Mouse (Mus musculus): ENCODE results near the gene Ccdc148. TPM values are rescaled to one million over a fixed set of nuclear protein-coding genes. Genes with fewer than 3 reads are reported as not detected.

Gene Ccdc148
- total and polyA plus RNA-seq, 3 experiments: not detected

DNA sequence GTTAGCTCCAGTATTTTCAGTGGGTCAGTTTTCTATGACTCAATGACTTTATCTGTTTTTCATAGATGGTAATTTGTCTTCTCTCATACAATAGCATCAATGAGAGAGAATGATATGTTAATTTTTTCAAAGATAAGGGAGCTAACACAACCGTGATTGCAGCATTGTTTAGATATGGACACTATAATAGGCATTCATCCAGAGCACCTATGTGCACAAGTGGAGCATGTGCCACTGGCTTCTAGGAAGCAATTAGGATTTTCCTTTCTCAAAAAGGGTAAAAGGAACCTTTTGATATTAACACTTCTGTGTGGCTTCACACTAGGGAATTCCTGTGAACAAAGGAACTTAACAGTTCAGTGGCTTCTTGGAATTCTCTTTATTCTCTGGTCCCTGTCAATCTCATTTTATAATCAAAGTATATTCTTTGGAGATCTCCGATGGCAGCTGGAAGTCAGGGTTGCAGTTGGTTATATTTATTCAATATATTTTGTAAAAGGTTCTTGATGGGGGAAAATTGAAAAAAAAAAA lies 203.6 kb downstream of the Ccdc148 start:
- H3K36me3 ChIP-seq (ENCODE audit: control insufficient read depth in 1 of 2, insufficient read depth in 2 of 2, low read length in 2 of 2): no peaks in the 10 kb centered on the region

DNA sequence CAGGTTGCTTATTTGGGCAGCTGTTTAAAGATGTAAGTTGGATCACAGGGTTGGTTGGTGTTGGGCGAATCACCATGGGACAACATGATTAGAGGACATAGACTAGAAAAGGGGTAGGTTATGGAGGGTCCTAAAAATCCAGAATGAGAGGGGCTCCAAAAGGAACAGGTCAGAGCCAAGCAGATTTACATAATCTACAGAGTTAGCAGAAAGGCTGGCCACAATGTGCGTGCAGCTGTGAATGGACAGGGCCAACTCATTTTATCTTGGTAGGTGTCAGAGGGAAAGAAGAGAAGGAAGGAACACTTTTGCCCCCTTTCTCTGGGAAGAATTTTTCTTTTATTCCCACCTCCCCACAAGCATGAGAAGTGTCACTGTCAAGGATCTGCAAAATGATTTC lies 204.1 kb downstream of the Ccdc148 start:
- Histone ChIP-seq H3K79me2 (ENCODE audit: control insufficient read depth, insufficient read depth, low read length, poor library complexity) (no peaks in the 10 kb centered on the region), H3K4me1 (ENCODE audit: control insufficient read depth in 1 of 2, insufficient read depth in 2 of 2, low read length in 2 of 2) (no peaks in the 10 kb centered on the region), H3K9me3 (replicated peaks; ENCODE audit: insufficient read depth, low read length) (no peaks in the 10 kb centered on the region), H3K4me3 (ENCODE audit: control insufficient read depth in 1 of 2, insufficient read depth in 1 of 2, low read depth in 2 of 2, low read length in 2 of 2) (no peak overlapping the region), H3K36me3 (ENCODE audit: control insufficient read depth in 1 of 2, insufficient read depth in 2 of 2, low read length in 2 of 2) (no peaks in the 10 kb centered on the region), H3K9ac (ENCODE audit: control insufficient read depth, low read depth, low read length, poor library complexity, severe bottlenecking) (no peak overlapping the region), H3K27me3 (ENCODE audit: control insufficient read depth in 1 of 2, insufficient read depth in 2 of 2, low read length in 2 of 2) (no peaks in the 10 kb centered on the region), H3K27ac (ENCODE audit: control insufficient read depth, low read depth, low read length) (no peak overlapping the region)
- no peak for TF ChIP-seq JUND (IDR thresholded peaks at IDR 0.05; ENCODE audit: low read depth, low read length)
- TF ChIP-seq MAFK (IDR thresholded peaks at IDR 0.05; ENCODE audit: borderline replicate concordance, low read depth, low read length): no peak
- TF ChIP-seq RCOR1 (IDR thresholded peaks at IDR 0.05; ENCODE audit: low read depth, low read length): no peak
- TF ChIP-seq USF2 (IDR thresholded peaks at IDR 0.05; ENCODE audit: borderline replicate concordance in 1 of 2, insufficient read depth in 1 of 2, low read depth in 1 of 2, low read length in 2 of 2): no peak
- TF ChIP-seq HCFC1 (IDR thresholded peaks at IDR 0.05; ENCODE audit: low read depth, low read length): no peak
- TF ChIP-seq CHD2 (IDR thresholded peaks at IDR 0.05; ENCODE audit: low read length): no peak
- no peak for TF ChIP-seq MXI1 (IDR thresholded peaks at IDR 0.05; ENCODE audit: low read depth, low read length)
- TF ChIP-seq UBTF (IDR thresholded peaks at IDR 0.05; ENCODE audit: borderline replicate concordance, insufficient read depth, low read depth, low read length): no peak
- TF ChIP-seq USF1 (IDR thresholded peaks at IDR 0.05; ENCODE audit: low read depth, low read length): no peak
- no peak for TF ChIP-seq EP300 (IDR thresholded peaks at IDR 0.05; ENCODE audit: low read depth in 1 of 2, low read length in 2 of 2)
- no peak for TF ChIP-seq NRF1 (IDR thresholded peaks at IDR 0.05; ENCODE audit: insufficient read depth, low read depth, low read length, poor library complexity, severe bottlenecking)
- TF ChIP-seq TBP (IDR thresholded peaks at IDR 0.05; ENCODE audit: low read depth, low read length): no peak
- no peak for TF ChIP-seq KAT2A (conservative IDR thresholded peaks at IDR 0.05; ENCODE audit: low read depth, low read length)
- TF ChIP-seq ELF1 (IDR thresholded peaks at IDR 0.05; ENCODE audit: low read depth, low read length): no peak
- no peak for TF ChIP-seq BHLHE40 (IDR thresholded peaks at IDR 0.05; ENCODE audit: borderline replicate concordance, low read depth, low read length)
- no peak for TF ChIP-seq POLR2AphosphoS2 (IDR thresholded peaks at IDR 0.05; ENCODE audit: low read length)
- TF ChIP-seq MEF2A (IDR thresholded peaks at IDR 0.05; ENCODE audit: extremely low read depth, insufficient replicate concordance, low read depth, low read length, poor library complexity, severe bottlenecking): no peak
- TF ChIP-seq MYC (IDR thresholded peaks at IDR 0.05; ENCODE audit: low read depth, low read length): no peak
- TF ChIP-seq MAZ (IDR thresholded peaks at IDR 0.05; ENCODE audit: low read depth, low read length): no peak
- DNase-seq (ENCODE audit: low read depth, low spot score): no peak

More for the DNA sequence above, 203.6 kb downstream of the Ccdc148 start:
- Histone ChIP-seq H3K9ac (ENCODE audit: control insufficient read depth, low read depth, low read length, poor library complexity, severe bottlenecking) (no peak overlapping the region), H3K27me3 (ENCODE audit: control insufficient read depth in 1 of 2, insufficient read depth in 2 of 2, low read length in 2 of 2) (no peaks in the 10 kb centered on the region), H3K9me3 (replicated peaks; ENCODE audit: insufficient read depth, low read length) (no peaks in the 10 kb centered on the region), H3K79me2 (ENCODE audit: control insufficient read depth, insufficient read depth, low read length, poor library complexity) (no peaks in the 10 kb centered on the region), H3K4me3 (ENCODE audit: control insufficient read depth in 1 of 2, insufficient read depth in 1 of 2, low read depth in 2 of 2, low read length in 2 of 2) (no peak overlapping the region), H3K27ac (ENCODE audit: control insufficient read depth, low read depth, low read length) (no peak overlapping the region), H3K4me1 (ENCODE audit: control insufficient read depth in 1 of 2, insufficient read depth in 2 of 2, low read length in 2 of 2) (no peaks in the 10 kb centered on the region)
- TF ChIP-seq MAZ (IDR thresholded peaks at IDR 0.05; ENCODE audit: low read depth, low read length) (no peak), NRF1 (IDR thresholded peaks at IDR 0.05; ENCODE audit: insufficient read depth, low read depth, low read length, poor library complexity, severe bottlenecking) (no peak), POLR2A (IDR thresholded peaks at IDR 0.05; ENCODE audit: control insufficient read depth in 1 of 2, insufficient read depth in 1 of 2, low read depth in 1 of 2, low read length in 2 of 2, poor library complexity in 1 of 2) (no peak)
- DNase-seq (ENCODE audit: low read depth, low spot score): no peak

All from MEL (cell line).